Mouse (Mus musculus) cerebellum, adult 2 months (tissue): Measurements from ENCODE around the gene Dvl1.

Source experiments
- CTCF ChIP-seq: fragments of 200-500 bp; IDR thresholded peaks from 2 replicates; pipeline ENCODE4 v1.5.1; 2011; ENCODE audit warnings: low read depth, mild to moderate bottlenecking, control low read depth, low read length, moderate library complexity, borderline replicate concordance; ENCODE audit not compliant: insufficient read depth
- POLR2A ChIP-seq: fragments of 200-500 bp; IDR thresholded peaks from 2 replicates; pipeline ENCODE4 v1.6.1; 2011; ENCODE audit warnings: low read length, control low read depth, borderline replicate concordance; ENCODE audit not compliant: insufficient read depth

DNA sequence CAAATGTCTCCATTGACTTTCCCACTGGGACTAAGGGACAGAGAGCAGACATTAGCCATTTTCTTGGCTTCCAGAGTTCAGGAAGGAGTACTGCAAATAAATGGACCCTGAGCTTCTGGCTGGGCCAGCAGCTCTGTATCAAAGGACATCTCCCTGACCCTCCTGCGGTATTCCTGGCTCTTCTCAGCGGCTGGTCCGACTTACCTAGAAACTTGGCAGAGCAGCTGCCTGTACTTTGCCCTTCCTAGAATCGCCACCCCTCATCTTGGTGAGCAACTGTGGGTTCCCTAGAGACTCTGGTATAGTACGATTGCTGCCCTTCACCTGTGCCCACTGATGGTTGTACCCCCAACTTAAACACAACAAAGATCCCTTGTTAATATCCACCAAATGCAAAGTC, 4.0 kb upstream of the Dvl1 start:
- no peak for TF ChIP-seq POLR2A
- TF ChIP-seq CTCF = no peak
